ENCODE assay signal across 19 mouse cellular contexts in genomic region chr13:48102576-48102975, GRCm38 (mm10).
DNase-seq lines count a peak whose midpoint lies in the region; ATAC-seq and TF ChIP-seq lines count a peak whose summit lies in the region.
"Had no signal": no experiment of that assay in that cellular context is flagged by ENCODE, and none has a peak within 500 bp of the region (broad histone marks: within the 10 kb centered on the region; RNA-seq: fewer than 3 reads in every experiment).

No protein-coding gene starts in this region.

- peak overlapping the region; percentile 75 for H3K27ac ChIP-seq in hindbrain, embryonic 13.5 days
- H3K27ac ChIP-seq in hindbrain, embryonic 11.5 days (ENCODE audit: low read depth, low read length): no peak overlapping the region
- peak overlapping the region; percentile 76 for H3K27ac ChIP-seq in midbrain, embryonic 13.5 days
- no peak overlapping the region; the same call in 1 of the 2 replicates for H3K27ac ChIP-seq in midbrain, embryonic 10.5 days (replicated peaks)
- H3K27ac ChIP-seq in forebrain, embryonic 12.5 days: peak overlapping the region; percentile 78
- H3K27ac ChIP-seq in midbrain, postnatal 0 days (ENCODE audit: low read depth, low read length): no peak overlapping the region
- H3K27ac ChIP-seq: embryonic facial prominence, embryonic 10.5 days; gastrocnemius, adult 2 months; liver, embryonic 14.5 days; lung, embryonic 15.5 days had no signal

- no peak for ATAC-seq in hindbrain, embryonic 13.5 days (ENCODE audit: low FRiP score)
- ATAC-seq in hindbrain, embryonic 11.5 days (ENCODE audit: low FRiP score): no peak
- ATAC-seq in midbrain, embryonic 13.5 days: no peak
- ATAC-seq in forebrain, embryonic 12.5 days (ENCODE audit: low FRiP score): no peak
- ATAC-seq in midbrain, postnatal 0 days (ENCODE audit: low FRiP score): no peak

- no peak for DNase-seq in hindbrain, embryonic 11.5 days (ENCODE audit: low spot score)
- DNase-seq in midbrain, embryonic 10.5 days (ENCODE audit: low spot score): no peak
- DNase-seq in midbrain, postnatal 0 days (ENCODE audit: low spot score): no peak
- DNase-seq in left cerebral cortex, adult 9 months (ENCODE audit: low spot score in 2 of 2): no peak
- DNase-seq: adrenal gland, postnatal 36 days; cerebellum, adult 2 months; cerebellum, postnatal 36 days; gastrocnemius, adult 2 months; heart, postnatal 14 days; layer of hippocampus, postnatal 36 days; lung, postnatal 4 days; thymus, postnatal 4 days had no signal

- no peak overlapping the region for H3K9ac ChIP-seq in hindbrain, embryonic 13.5 days
- no peak overlapping the region for H3K9ac ChIP-seq in hindbrain, embryonic 11.5 days (ENCODE audit: low read depth, low read length)
- H3K9ac ChIP-seq in midbrain, embryonic 13.5 days (replicated peaks): no peak overlapping the region
- no peak overlapping the region for H3K9ac ChIP-seq in forebrain, embryonic 12.5 days
- H3K9ac ChIP-seq in midbrain, postnatal 0 days (replicated peaks; ENCODE audit: low read length, poor library complexity, severe bottlenecking): no peak overlapping the region
- H3K9ac ChIP-seq: heart, embryonic 12.5 days; liver, embryonic 14.5 days; lung, embryonic 15.5 days had no signal

- H3K4me2 ChIP-seq in hindbrain, embryonic 13.5 days: no peak overlapping the region
- H3K4me2 ChIP-seq in hindbrain, embryonic 11.5 days (replicated peaks; ENCODE audit: low read depth, low read length): no peak overlapping the region
- no peak overlapping the region for H3K4me2 ChIP-seq in midbrain, embryonic 13.5 days (replicated peaks)
- no peak overlapping the region for H3K4me2 ChIP-seq in forebrain, embryonic 12.5 days
- peak overlapping the region; percentile 1; the same call in 1 of the 2 replicates for H3K4me2 ChIP-seq in midbrain, postnatal 0 days (ENCODE audit: low read depth, low read length, poor library complexity, severe bottlenecking)
- H3K4me2 ChIP-seq: heart, embryonic 12.5 days; lung, embryonic 15.5 days had no signal

- H3K27me3 ChIP-seq in hindbrain, embryonic 13.5 days: no peaks in the 10 kb centered on the region
- no peaks in the 10 kb centered on the region for H3K27me3 ChIP-seq in hindbrain, embryonic 11.5 days (ENCODE audit: control insufficient read depth, insufficient read depth, low read length)
- 0 out of 2 replicates have a peak, but pooled peaks cover 3% of the 10 kb centered on the region for H3K27me3 ChIP-seq in midbrain, embryonic 13.5 days
- peaks cover 25% of the 10 kb centered on the region for H3K27me3 ChIP-seq in midbrain, embryonic 10.5 days (ENCODE audit: low read depth, poor library complexity, severe bottlenecking)
- peaks cover 4% of the 10 kb centered on the region; the same call in 1 of the 2 replicates for H3K27me3 ChIP-seq in forebrain, embryonic 12.5 days
- no peaks in the 10 kb centered on the region for H3K27me3 ChIP-seq in midbrain, postnatal 0 days (ENCODE audit: insufficient read depth, low read length)
- H3K27me3 ChIP-seq: heart, embryonic 12.5 days; lung, embryonic 15.5 days had no signal

- peaks cover 24% of the 10 kb centered on the region for H3K4me1 ChIP-seq in hindbrain, embryonic 13.5 days (replicated peaks)
- H3K4me1 ChIP-seq in hindbrain, embryonic 11.5 days (replicated peaks; ENCODE audit: control insufficient read depth, insufficient read depth, low read length): no peaks in the 10 kb centered on the region
- H3K4me1 ChIP-seq in midbrain, embryonic 13.5 days (replicated peaks): peaks cover 23% of the 10 kb centered on the region
- H3K4me1 ChIP-seq in midbrain, embryonic 10.5 days: peaks cover 19% of the 10 kb centered on the region
- H3K4me1 ChIP-seq in forebrain, embryonic 12.5 days: peaks cover 32% of the 10 kb centered on the region
- H3K4me1 ChIP-seq in midbrain, postnatal 0 days (ENCODE audit: insufficient read depth, low read length): no peaks in the 10 kb centered on the region
- H3K4me1 ChIP-seq: heart, embryonic 12.5 days; lung, embryonic 15.5 days had no signal

- no peak for TF ChIP-seq CTCF in midbrain, postnatal 0 days (IDR thresholded peaks at IDR 0.05)

- H3K4me3 ChIP-seq in hindbrain, embryonic 13.5 days: no peak overlapping the region
- no peak overlapping the region for H3K4me3 ChIP-seq in hindbrain, embryonic 11.5 days (ENCODE audit: low read depth, low read length)
- H3K4me3 ChIP-seq in midbrain, embryonic 13.5 days (replicated peaks): no peak overlapping the region
- no peak overlapping the region for H3K4me3 ChIP-seq in midbrain, embryonic 10.5 days
- no peak overlapping the region for H3K4me3 ChIP-seq in forebrain, embryonic 12.5 days (replicated peaks)
- no peak overlapping the region for H3K4me3 ChIP-seq in midbrain, postnatal 0 days (ENCODE audit: low read depth, low read length)
- H3K4me3 ChIP-seq: embryonic facial prominence, embryonic 10.5 days; gastrocnemius, adult 2 months; heart, embryonic 12.5 days; lung, embryonic 15.5 days had no signal

- no peaks in the 10 kb centered on the region for H3K36me3 ChIP-seq in hindbrain, embryonic 13.5 days
- H3K36me3 ChIP-seq in hindbrain, embryonic 11.5 days (ENCODE audit: control insufficient read depth, insufficient read depth, low read length): no peaks in the 10 kb centered on the region
- H3K36me3 ChIP-seq in midbrain, embryonic 13.5 days: no peaks in the 10 kb centered on the region
- no peaks in the 10 kb centered on the region for H3K36me3 ChIP-seq in midbrain, embryonic 10.5 days
- no peaks in the 10 kb centered on the region for H3K36me3 ChIP-seq in forebrain, embryonic 12.5 days (replicated peaks)
- no peaks in the 10 kb centered on the region for H3K36me3 ChIP-seq in midbrain, postnatal 0 days (ENCODE audit: insufficient read depth, low read length)
- H3K36me3 ChIP-seq: embryonic facial prominence, embryonic 10.5 days; heart, embryonic 12.5 days; lung, embryonic 15.5 days had no signal

- WGBS in hindbrain, embryonic 13.5 days: 47% methylated on average over 7 of the region's 7 CpGs
- WGBS in hindbrain, embryonic 11.5 days: 64% methylated on average over 7 of the region's 7 CpGs
- WGBS in midbrain, embryonic 13.5 days: 35% methylated on average over 7 of the region's 7 CpGs
- WGBS in midbrain, embryonic 10.5 days: 59% methylated on average over 7 of the region's 7 CpGs
- WGBS in forebrain, embryonic 12.5 days: 23% methylated on average over 7 of the region's 7 CpGs
- WGBS in midbrain, postnatal 0 days: 43% methylated on average over 7 of the region's 7 CpGs

- H3K9me3 ChIP-seq in hindbrain, embryonic 13.5 days: no peaks in the 10 kb centered on the region
- no peaks in the 10 kb centered on the region for H3K9me3 ChIP-seq in hindbrain, embryonic 11.5 days (ENCODE audit: control insufficient read depth, low read length)
- no peaks in the 10 kb centered on the region for H3K9me3 ChIP-seq in midbrain, embryonic 13.5 days
- H3K9me3 ChIP-seq in midbrain, embryonic 10.5 days (replicated peaks): no peaks in the 10 kb centered on the region
- H3K9me3 ChIP-seq in forebrain, embryonic 12.5 days: no peaks in the 10 kb centered on the region
- no peaks in the 10 kb centered on the region for H3K9me3 ChIP-seq in midbrain, postnatal 0 days (ENCODE audit: low read length)
- H3K9me3 ChIP-seq: embryonic facial prominence, embryonic 10.5 days; heart, embryonic 12.5 days; lung, embryonic 15.5 days had no signal

Comparison
In these comparisons a context has a peak if more than half of its experiments do, and no peak if none do; other contexts are left out.
1. H3K27ac ChIP-seq: peak in hindbrain, embryonic 13.5 days (single experiment), midbrain, embryonic 13.5 days (single experiment) and forebrain, embryonic 12.5 days (single experiment); none in hindbrain, embryonic 11.5 days (single experiment), midbrain, embryonic 10.5 days (single experiment) and midbrain, postnatal 0 days (single experiment).